Mouse (Mus musculus) ES-CJ7 (cell line): ENCODE measurements at regions not wholly inside any gene's neighbourhood (a gene's known extent, or its start where the extent isn't known, plus 50 kb on each side); places are given as distances from the start of the nearest gene placed in this dataset.

Experiments used
- DNase-seq: peaks from one replicate; pipeline ENCODE4 v3.0.0; 2011; ENCODE audit warnings: low read depth, low spot score

DNA sequence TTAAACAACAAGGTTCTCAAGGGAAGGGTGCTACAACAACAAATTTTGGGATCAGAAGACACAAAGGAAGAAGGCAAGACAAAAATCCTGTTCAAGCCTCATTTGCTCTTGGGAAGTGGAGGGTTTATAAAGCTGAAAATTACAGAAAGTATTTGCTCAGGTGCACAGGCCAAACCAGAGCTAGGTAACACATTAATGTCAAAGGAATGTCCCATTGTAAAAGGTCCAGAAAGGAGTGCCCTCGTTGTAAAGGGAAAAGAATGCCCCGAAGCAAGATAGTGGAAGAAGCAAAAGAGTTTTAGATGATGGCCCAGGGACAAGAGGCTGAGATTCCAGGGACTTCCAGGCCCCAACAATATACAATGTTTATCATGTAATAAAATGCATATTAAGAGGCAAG is 317.3 kb downstream of the Car8 start:
- DNase-seq: no peak

GRCm38 (mm10) chr4:7913191-7913590 is 325.6 kb downstream of the Car8 start:
- no peak for DNase-seq

GRCm38 (mm10) chr4:7912675-7913074 is 326.2 kb downstream of the Car8 start:
- DNase-seq: no peak

DNA sequence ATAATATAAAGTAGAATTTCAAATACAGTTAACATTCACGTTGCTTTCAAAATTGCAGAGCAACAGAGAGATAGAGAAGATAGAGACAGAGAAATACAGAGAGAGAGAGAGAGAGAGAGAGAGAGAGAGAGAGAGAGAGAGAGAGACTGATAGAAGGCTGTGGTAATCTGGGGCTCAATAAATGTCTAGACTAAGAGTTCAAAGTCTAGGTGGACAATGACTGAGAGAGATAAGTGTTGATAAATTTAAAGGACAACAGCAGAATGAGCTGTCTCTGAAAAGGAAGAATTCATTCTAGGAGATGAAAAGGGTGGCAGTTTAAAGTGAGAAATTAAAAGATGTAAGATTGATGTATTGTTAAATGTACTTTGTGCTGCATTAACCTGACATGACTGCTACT is 335.7 kb downstream of the Car8 start:
- no peak for DNase-seq

- DNase-seq: no peak
Observed at GRCm38 (mm10) chr4:7894914-7895313, 343.9 kb downstream of the Car8 start.

GRCm38 (mm10) chr4:7891128-7891527 is 347.7 kb downstream of the Car8 start:
- peak; percentile 34 for DNase-seq

DNA sequence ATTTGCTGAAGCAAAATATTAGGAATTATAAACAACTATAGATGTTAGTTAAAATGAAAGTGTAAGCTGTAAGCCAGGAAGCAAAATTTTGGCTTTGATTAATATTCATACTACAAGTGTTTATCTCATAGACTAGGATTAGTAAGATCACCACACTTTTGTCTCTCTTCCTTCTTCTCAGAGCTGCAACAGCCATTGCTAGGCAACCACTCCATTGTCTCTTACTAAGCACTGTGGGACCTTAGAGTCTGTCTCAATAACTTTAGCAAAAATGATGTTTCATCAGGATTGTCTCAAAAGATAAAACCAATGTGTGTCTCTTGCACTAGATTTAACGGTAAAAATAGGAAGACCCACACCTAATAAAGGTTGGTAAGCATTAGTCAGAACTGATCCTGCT is 384.3 kb downstream of the Car8 start:
- no peak for DNase-seq

GRCm38 (mm10) chr4:7853121-7853782 is 385.6 kb downstream of the Car8 start:
- peak; percentile 10 for DNase-seq

- no peak for DNase-seq
Observed at GRCm38 (mm10) chr4:7852006-7852615, 386.7 kb downstream of the Car8 start.

DNA sequence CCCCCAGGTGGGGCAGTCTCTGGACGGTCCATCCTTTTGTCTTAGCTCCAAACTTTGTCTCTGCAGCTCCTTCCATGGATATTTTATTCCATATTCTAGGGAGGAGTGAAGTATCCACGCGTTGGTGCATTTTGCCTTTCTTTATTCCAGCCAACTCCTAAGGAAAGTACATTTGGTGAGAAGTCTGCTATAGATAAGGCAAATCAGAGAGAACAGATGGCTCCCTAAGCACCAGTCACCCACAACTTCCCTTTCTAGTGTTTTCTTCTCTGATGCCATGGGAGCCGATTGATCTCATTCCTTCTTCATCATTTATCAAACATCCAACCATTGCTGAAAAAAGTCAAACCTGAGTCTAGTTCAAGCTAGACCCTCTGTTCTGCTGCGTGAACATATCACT is 391.4 kb downstream of the Car8 start:
- DNase-seq: no peak

- no peak for DNase-seq
Observed at GRCm38 (mm10) chr4:7829126-7829525, 409.7 kb downstream of the Car8 start.

DNA sequence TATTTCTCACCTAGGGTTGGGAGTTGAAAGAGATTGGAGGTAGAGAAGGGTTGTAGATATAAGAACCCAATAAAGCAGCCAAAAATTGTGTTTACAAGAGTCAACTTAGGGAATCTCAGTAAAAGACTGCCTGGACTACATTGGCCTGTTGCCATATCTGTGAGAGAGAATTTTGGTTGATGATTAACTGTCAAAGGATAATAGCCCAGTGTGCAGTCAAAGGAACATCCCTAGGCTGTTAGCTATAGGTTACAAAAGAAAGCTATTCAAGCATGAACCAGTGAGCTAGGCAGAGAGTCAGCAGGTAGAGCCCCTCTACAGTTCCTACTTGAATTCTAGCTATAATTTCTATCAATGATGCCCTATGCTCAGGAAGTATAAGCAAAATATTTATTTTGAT is 419.0 kb downstream of the Car8 start:
- no peak for DNase-seq

- DNase-seq: peak; percentile 26
Observed at GRCm38 (mm10) chr4:7777761-7778160, 461.1 kb downstream of the Car8 start.

GRCm38 (mm10) chr4:7755473-7755872 is 483.4 kb downstream of the Car8 start:
- DNase-seq: no peak

DNA sequence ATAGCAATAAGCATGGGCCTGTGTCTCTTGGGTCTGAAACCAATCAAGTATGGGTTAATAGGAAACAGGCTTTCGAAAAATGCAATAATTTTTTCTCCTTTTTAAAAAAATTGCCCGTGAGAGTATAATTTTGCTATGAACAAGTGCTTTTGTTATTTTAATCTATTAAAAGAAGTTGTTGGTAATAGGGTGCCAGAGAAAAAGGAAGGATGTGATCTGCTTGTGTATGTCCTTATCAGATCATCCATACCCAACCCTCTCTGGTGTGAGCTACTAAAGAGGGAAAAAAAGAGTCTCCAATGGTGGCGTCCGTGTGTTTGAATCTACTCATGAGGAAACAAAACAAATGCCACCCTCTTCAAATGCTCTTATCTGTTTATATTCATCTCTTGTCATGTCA is 484.9 kb downstream of the Car8 start:
- no peak for DNase-seq

DNA sequence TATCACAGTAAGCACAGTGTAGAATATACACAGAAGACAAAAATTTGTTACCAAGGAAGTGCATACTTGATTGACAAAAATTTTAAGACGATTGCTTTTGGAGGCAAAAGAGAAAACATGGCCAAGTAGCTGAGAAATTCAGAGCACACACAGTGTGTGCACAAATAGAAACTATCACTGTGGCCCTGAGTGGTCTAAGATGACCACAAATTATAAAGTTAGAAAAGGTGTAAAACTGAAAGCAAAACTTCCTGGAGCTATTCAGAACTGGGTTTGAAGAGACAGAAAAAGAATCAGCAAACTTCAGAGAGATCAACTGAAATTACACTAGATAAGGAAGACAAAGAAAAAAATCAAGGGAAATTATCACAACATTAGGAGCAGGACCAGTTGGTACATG is 487.6 kb downstream of the Car8 start:
- no peak for DNase-seq

DNA sequence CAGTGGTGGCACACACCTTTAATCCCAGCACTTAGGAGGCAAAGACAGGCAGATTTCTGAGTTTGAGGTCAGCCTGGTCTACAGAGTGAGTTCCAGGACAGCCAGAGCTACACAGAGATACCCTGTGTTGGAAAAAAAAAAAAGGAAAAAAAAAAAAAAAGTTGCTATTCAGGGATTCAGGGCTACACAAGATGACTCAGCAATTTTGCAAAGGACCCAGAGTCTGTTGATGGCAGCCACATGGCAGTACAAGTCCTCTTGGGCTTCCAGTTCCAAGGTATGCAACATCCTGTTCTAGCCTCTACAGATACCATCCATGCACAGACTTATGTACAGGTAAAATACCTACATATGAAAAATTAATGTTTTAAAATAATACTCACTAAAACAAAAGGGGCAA is 515.9 kb downstream of the Car8 start:
- no peak for DNase-seq

- no peak for DNase-seq
Observed at GRCm38 (mm10) chr4:7688516-7688915, 550.3 kb downstream of the Car8 start.

- no peak for DNase-seq
Observed at GRCm38 (mm10) chr4:7687231-7687630, 551.6 kb downstream of the Car8 start.

GRCm38 (mm10) chr4:7670795-7671105 is 568.1 kb downstream of the Car8 start:
- DNase-seq: no peak

DNA sequence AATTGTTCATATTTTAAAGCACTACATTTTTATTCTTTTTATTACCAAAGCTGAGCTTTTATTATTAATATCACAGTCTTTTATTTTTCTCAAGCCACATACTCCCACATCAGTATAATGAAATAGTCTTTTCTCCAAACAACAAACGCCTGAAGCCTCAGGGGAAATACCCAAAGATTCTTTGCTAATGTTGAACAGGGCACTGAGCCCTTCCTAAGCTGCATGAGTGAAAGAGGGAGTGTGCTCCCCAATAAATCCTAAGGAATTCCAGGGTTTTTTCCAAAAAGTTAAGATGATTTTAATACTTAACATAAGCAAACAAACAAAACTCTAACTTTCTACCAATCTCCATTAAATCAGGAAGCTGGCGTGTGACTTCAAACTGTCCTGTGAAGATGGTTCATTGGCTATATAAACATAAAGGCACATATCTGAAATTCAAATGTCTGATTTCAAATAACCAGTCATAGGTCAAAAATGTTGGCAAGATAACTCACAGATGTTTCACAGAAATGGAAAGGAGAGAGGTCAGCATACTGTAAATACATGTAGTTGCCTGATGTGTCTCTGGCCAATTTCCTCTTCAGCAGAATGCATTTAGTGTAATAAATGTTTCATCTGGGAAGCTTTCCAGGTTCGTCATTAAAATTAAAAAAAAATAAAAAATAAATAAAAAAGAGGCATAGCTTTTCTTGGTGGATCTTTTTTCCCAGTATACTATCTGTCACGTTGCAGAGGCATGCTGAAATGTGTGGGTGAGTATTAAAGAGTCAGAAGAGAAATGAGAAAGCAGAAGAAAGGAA is 568.6 kb downstream of the Car8 start:
- no peak for DNase-seq

DNA sequence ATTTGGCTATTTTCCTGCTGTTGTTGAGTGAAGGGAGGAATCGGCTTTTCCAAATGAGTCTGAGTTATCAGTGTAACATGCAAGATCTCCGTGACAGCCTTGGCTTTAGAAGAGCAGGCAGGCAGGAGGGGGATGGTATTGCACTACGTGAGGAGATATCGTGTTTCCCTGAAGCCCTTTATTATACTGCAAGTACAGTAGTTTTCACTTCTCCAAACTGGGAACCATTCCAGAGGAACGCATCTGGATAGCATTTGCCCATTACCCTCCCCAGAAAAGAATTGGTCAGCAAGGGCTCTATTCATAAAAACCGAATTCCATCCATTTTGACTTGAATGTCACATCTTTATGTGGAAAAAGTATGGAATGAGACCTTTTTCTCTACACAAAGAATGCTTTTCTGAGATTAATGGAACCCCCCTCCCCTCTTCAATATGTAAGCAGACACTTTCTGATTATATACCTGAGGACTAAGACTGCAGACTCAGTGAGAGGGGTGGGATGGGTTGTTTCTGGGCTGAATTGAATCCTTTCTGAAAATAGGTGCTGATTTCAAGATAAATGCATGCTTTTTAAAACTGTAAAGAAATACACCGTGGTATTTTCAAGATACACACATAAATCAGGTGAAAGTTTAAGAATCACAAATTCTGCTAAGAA is 571.8 kb downstream of the Car8 start:
- no peak for DNase-seq
